Mouse (Mus musculus) lung, adult 2 months (tissue): ENCODE results near the gene Eps8l2.

ENCODE experiments used
- CTCF ChIP-seq: fragments of 200-500 bp; IDR thresholded peaks from 2 replicates; pipeline ENCODE4 v1.5.1; 2011; ENCODE audit warnings: mild to moderate bottlenecking, low read length, control low read depth; ENCODE audit not compliant: insufficient read depth
- POLR2A ChIP-seq: fragments of 200-500 bp; IDR thresholded peaks from 2 replicates; pipeline ENCODE4 v1.6.1; 2011; ENCODE audit warnings: low read depth, mild to moderate bottlenecking, control low read depth, low read length, borderline replicate concordance; ENCODE audit errors: extremely low read depth

- TF ChIP-seq CTCF (no peak), POLR2A (no peak)
Observed at GRCm38 (mm10) chr7:141394158-141394557, 55.5 kb downstream of the Eps8l2 start.
